Mouse (Mus musculus) erythroid progenitor cell, adult 5-6 weeks (primary cell): ENCODE data around the gene Slc37a2. TPM values are rescaled to one million over a fixed set of nuclear protein-coding genes. Genes with fewer than 3 reads are reported as not detected.
A peak's percentile ranks its signal among the peaks of the same experiment; 100 is the strongest.
"Not testable (repeated sequence)": the region's sequence is repeated elsewhere in the genome, so short reads cannot be mapped to it uniquely, and the experiment has no call there.

Source experiments
- ATAC-seq: replicated peaks from 2 replicates; pipeline ENCODE4 v1.8.0; 2016; ENCODE audit warnings: moderate number of reproducible peaks, mild to moderate bottlenecking, moderate TSS enrichment, inconsistent platforms; ENCODE audit not compliant: poor library complexity, low FRiP score, severe bottlenecking
- total RNA-seq, 2 experiments: library from RNA; stranded (forward) in 1 of 2; stranded (reverse) in 1 of 2; fragments of 150-400 nt in 1 of 2; fragments of 186-747, 209-891 nt in 1 of 2; gene quantifications; 2 replicates each; pipeline versions ENCODE4 v1.2.3 to v1.2.4; 2015 to 2017; ENCODE audit warnings: low replicate concordance in 2 of 2

Gene Slc37a2
- total RNA-seq (2015; ENCODE audit: low replicate concordance) = 0.84 and 2.2 TPM in 2 replicates
- total RNA-seq (2017; ENCODE audit: low replicate concordance) = 1.7 and 4.8 TPM in 2 replicates

DNA sequence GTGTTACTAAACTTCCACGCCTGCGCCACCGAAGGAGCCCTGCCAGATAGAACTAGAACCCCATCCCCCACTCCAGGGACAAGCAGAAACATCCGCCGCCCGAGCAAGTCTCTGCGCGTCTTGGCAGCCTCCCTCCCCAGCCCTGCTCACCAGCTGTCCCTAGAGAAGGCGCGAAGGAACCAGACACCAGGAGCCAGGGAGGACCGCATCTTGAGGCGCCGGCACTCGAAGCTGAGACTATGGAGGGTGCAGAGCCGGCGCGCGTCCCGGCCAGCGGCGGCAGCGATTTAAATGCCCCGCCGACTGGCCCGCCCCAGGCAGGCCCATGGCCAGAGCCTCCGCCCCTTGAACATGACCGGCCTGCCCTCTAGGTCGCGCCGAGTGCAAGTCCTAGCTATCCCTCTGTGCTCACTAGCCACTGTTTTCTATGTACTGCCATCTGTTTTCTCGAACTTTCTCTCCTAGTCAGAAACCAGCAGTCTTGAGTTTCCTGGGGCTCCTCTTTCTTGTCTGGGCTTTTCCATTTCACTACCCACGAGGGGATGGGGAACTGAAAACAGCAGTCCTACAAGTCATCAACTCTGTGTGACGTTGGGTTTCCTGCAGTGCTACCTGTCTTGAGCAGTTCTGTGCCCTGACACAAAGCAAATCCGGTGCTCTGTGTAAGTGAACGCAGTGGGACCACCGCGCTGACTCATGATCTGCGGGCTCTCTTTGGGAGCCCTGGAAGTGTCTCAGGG lies at the start of gene Slc37a2:
Slc37a2 (minus strand) TSS at position 590 of the 740 bp plus-strand sequence.
- ATAC-seq = no peak

DNA sequence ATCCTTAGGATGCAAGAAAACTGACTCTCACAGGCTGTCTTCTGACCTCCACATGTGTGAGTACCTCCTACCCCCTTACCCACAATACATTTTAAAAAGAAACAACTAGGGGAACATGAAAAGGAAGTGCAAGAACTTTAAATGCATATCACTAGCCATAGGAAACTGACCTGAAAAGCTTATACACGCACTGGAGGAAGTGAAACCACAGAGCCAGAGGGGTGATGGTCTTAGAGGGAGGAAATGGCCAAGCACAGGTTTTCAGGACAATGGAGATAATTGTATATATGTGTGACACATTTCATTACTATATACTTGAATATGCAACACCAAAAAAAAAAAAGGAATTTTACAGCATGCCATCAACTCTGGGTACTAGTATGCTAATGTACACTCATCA lies 46.2 kb upstream of the Slc37a2 start:
- ATAC-seq = no peak

DNA sequence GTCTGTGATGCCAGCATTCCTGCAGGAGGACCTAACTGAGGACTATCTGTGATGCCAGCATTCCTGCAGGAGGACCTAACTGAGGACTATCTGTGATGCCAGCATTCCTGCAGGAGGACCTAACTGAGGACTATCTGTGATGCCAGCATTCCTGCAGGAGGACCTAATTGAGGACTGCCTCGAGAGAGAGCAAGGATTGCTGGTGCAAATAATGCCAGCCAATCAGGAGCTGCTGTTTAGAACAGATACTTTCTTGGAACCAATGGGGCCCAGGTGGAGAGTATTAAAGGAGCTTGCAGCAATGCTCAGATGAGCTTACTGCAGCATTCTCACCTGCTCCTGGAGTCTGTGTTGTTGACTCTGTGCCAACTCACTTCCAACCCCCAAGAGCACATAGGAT lies 45.0 kb upstream of the Slc37a2 start:
- not testable (repeated sequence) for ATAC-seq

DNA sequence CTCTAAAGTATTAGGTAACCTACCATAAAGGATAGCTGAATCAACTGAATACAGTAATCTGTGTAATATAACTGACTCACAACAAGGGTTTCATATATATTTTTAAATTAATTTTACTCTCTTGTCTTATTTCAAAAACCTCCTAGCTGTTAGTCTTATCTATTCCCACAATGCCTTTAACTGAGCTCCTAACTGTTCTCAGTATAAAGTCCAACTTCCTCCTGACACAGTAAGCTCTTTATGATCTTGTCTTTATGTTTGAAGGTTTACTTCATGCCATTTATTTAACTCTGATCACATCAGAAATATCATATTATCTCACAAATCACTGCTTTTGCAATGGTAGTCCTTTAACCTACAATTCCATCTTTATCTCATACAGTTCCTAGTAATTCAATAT lies 40.0 kb upstream of the Slc37a2 start:
- ATAC-seq = no peak

DNA sequence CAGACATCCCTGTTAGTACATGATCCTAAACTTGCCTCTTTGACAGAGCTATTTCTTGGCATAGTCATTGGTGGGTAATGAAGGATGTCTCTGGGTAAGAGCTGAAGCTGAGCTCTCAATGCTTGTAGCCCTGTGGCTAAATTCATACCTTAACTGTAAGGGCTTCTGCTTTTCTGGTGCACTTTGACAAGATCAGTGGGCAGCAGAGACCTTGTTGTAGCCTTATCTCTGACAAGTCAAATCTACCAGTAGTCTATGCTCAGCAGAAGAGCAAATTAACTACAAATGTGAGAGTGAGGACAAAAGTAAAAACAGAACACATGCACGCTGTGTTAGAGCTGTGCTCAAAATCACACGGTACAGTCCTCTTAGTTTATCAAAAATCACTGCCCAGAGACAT lies 11.1 kb upstream of the Slc37a2 start:
- ATAC-seq = no peak

DNA sequence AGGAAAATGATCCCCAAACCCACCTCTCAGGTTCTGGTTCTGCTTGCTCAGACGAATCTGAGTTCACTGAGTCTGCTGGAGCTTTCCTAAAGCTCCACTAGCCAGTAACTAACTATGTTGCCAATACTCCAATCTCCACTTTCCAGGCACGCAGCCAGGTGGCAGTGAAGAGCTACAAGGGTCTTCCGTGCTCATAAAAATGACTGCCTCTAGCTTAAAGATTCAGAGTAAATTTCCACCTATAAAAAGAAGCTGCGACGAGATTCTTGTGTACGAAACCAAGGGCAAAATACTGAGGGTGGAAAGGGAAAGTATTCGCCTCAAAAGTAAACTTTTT lies 319 bp upstream of the Slc37a2 start:
- no peak for ATAC-seq

DNA sequence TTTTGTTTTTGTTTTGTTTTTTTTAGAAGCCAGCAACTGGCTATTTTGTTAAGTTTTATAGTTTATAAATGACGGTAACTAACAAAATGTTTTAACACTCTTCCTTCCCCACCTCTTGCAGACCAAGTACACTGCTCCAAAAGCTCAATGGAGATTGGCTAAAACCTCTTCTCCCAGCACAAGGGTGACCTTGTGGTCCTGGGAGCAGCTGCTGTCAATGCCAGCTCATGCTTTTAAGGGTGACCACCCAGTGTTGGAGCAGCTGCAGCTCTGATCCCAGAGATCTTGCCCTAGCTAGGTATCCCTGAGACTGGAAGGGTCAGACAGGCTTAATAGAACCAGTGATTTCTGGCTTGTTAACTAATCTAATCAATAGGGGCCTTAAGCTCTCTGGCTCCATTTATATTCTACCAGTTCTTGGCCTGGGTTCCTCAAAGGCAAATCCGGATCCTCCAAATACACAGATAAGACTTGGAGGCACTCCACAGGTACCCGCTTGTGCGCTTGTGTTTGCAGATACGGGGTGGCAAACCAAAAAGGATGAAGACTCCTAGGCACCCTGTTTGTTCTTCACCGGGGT lies 917 bp downstream of the Slc37a2 start:
- no peak for ATAC-seq

DNA sequence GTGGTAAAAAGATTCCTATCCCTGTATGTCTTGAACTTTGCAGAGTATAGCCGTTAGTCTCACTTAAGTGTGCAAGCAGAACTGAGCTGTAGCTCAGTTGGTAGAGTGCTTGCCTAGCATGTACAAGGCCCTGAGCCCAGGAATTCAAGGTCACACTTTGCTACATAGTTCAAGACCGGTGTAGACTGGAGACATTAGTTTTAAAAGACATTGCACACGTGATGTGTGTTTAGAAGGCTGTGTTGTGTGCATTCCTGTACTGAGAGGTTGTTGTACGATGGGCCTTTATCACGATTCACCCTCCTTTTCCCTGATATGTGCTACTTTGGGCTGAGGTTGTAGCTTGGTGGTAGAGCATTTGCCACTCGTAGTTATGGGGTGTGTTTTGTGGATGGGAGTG lies 4.9 kb downstream of the Slc37a2 start:
- ATAC-seq = no peak

DNA sequence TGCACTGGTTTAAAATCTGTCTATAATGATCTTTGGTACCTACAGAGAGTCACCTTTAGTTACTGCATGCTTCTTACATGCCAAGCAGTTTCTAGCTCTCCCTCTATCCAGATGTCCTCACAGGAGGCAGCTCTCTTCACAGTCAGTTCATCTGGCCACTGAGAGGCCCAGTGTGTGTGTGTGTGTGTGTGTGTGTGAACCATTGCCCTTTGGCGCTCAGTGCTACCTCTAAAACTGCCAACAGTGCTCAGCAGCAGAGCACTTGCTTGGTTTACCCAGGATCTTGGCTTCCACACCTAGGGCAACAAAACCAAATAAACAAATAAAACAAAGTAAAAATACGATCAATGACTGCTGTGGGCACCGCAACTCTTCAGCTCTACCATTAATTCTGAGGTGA lies 5.6 kb downstream of the Slc37a2 start:
- ATAC-seq = no peak

DNA sequence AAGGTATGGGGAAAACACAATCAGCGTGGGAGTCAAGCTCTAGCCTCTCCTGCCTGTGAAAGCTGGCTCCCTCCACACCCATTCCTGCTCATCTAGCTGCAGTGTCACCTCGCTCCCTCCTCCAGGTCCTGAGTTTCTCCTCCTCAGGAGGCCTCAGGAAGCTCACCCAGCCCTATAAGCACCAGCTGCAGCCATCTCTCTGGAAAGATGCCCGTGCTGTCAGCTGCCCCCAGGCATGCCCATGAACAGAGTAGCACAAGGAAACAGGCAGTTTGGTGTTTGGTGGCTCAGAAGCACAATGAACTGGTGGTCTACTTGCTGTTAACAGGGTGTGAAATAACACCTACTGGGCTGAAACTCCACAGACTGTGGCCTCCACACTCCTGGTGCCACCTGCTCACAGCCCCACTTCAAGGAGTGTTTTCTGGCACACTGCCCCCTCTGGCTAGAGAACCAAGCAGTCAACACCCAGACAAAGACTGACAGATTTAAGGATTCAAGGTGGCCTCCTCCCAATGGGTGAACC lies 7.1 kb downstream of the Slc37a2 start:
- ATAC-seq = no peak

DNA sequence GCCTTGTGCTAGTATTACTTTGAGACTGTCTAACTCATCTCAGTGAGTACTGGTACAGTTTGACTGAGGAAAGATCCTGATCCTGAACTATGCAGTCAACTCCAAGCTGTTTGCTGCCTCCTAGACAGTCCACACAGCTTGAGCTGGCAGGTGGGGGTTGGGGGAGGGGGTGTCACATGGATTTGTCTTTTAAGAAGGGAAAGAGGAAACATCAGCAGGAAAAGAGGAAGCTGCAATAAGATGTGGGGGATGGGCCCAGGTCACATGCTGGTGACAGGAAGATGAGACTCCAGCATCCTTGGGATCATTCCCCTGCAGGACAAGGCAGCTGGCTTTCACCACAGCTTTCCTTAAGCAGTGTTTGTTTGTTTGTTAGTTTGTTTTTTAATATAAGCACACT lies 8.1 kb downstream of the Slc37a2 start:
- ATAC-seq = no peak

DNA sequence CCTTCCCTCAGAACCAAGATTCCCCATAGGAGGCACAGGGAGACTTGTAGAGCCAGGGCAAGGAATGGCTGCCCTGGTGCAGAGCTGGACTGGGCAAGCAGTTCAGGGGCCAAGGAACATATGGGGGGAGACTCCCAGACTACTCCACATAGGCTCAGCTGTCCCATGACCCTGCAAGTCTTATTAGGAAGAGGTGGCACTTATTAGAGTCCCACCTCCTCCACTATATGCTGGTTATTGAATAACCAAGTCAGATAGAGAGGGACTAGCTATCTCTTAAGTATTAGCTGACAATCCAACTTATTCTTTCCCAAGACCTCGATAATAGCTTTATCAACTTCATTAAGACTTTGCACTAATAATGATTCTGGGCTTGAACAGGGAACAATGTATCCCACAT lies 9.7 kb downstream of the Slc37a2 start:
- no peak for ATAC-seq

DNA sequence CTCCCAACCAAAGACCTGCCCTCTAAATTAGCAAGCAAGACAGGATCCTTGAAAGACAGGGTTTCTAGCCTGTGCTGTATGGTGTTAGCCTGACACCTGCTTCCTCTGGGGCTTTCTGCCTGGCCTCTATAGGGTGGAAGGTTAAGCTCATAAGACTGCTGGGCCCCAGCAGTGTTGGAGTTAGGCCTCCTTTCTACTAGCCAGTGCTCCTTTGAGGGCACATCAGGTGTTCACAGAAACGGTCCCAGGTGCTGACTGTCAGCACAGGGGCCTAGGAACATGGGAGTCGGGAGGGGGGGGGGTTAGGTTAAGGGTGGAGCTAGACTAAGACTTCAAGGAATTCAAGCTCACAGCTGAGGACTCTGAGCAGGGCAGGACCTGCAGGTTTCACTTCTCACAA lies 10.1 kb downstream of the Slc37a2 start:
- ATAC-seq = no peak

DNA sequence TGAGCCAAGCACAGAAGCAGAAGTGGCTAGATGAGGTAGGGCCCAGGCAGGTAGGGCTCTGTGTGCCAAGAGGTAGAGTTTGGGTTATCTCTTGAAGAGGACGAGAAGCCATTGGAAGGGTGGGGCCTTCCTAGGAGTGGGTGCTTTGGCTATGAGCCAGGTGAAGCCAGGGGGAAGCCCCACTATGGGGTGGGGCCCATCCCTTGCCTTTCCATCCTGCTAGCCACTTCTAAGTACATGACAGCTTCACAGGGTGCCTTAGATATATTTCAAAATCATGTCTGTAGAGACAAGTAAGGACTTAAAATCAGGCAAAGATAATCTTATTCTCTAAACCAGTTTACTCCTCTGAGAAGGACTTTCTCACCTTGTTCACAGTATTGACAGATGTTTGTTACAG lies 10.9 kb downstream of the Slc37a2 start:
- no peak for ATAC-seq

DNA sequence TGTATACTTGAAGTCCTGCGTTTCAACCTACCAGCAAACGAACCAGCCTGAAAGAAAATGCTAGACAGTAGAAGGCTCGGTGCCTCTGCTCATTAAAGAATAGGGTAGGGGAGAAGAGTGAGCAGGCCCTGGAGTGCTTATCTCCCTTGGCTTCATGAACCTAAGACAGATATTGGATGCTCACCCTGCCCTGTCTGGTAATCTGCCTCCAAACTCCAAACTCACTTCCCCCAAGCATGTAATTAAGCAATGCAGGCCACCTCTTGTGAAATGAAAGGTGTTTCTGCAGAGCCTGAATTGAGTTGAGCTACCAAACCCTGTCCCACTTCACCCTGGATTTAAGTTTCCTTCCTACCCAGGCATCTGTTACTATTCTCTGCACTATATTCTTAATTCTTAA lies 12.8 kb downstream of the Slc37a2 start:
- no peak for ATAC-seq

DNA sequence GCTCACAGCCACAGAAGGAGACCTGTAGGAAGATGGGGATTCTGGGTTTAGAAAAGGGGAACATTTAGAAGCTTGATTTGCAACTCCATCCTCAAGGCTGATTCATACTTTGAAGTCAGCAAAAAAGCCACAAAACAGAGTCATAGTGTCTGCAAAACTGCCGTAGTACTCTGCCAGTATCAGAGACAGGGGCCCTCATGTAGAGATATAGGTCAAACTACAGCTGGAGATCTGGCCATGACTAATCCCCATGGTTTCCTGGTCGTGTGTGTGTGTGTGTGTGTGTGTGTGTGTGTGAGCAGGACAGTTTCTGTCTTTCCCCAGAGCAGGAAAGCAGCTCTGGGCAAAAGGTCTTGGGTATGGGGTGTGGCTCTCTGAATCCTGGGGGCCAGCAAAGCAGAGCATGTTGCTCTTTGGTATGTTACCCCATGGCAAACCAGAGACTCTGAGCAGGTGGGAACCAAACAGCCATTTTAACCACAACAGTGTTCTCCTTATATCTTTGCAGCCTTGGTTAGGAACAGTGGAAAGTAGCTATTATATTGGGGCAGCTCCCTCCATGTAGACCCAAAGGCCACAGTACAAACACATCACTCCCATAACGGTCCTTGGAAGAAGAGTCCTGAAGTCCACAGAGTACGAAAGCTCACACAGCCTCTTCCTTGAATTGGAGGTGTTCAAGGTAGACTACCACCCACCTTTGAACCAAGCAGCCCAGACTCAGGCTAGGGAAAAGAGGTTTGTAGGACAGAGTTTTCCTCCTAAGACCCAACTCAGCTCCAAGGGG lies 19.4 kb downstream of the Slc37a2 start:
- ATAC-seq = no peak

DNA sequence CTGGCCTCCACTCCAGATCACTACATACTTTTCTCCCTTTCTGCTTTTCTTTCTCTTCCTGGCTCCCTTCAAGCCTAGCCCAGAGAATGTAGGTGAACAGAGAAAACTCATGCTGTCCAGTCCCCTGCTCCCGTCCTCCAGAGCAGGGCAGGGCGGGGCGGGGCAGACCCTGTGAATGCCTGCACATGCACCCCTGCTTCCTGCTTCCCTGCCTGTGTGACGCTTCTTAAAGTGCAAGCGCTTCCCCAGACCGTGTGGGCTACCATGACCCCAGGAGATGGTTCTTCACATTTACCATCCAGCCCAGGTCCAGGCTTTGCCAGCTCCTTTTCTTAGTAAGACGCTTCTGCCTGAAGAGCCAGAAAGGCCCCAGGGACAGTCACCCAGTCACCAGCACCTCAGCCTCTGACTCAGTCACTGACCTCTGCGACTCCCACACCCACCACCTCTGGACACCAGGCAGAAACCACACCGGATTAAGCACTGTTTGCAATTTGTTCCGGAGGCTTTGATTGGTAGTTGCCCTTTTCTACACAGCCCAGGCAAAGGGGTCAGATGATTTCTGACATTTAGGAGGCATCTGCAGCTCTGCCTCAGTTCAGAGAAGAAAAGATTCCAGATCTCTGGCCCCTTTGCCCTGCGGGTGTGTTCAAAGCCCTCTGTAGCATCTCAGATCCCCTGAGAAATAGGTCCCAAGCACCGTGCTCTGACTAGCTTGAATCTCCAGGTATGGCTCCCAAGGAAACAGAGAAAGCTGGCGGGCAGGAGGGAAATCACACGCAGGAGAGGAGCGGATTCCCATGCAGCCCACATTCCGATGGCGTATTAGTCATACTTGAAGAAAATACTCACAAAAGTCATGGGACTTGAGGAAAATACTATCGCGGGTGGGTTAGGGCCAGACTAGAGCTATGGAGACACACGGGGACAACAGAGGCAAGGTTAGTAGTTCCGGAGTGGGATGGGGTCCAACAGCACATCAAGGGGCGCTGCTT lies 23.0 kb downstream of the Slc37a2 start:
- no peak for ATAC-seq

DNA sequence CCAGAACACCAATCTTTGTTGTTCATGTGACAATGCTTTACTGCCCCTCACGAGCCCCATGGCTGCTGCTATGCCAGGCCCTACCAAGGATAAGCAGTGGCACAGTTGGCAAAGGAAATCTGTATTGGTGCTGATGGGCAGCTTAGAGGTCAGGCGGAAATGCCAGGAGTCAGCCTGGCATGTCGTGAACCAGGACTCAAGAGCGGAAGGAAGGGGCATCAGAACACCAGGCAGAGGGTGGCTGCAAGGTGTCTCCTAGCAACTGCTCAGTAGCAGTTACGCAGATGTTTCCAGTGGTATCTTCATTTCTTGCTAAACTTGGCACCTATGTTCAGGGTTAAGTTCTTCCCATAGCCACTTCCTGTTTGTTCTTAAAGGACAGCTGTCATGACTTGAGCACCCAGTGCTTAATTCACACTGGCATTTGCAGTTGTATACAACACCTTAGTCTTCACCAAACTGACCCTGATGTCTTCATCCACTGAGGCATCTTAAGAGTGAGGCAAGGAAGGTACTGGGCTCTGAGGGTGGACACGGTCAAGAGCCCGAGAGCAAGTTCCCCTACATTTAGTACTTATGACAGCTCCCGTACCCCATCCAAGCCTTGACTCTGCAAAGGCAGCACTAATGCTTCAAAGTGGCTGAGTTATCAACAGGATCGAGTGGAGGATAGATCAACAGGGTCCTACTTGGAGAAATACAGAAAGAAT lies 24.9 kb downstream of the Slc37a2 start:
- ATAC-seq = no peak

DNA sequence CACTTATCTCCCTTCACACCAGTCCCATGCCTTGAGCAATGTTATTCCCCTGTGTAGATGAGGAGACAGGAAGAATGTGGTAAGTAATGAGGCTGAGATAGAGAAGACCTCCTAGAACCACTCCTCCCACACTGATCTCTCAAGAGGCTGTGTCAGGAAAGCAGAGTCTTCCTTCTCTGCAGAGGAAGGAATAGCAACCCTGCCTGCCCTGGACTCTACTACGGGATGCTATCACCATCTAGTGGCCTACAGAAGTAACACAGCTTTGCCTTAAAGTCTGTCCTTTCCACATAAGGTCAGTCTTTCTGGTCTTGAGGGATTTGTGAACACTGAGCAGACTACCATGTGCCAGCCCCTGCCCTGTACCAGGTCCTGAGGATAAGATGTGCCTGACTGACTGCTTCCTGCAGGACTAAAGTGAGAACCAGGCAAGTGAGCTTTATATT lies 25.6 kb downstream of the Slc37a2 start:
- ATAC-seq = 0 out of 2 replicates have a peak, but pooled peaks have one; percentile 52
